Mouse (Mus musculus) midbrain, embryonic 13.5 days (tissue): ENCODE measurements around the gene Olfr209. TPM values are rescaled to one million over a fixed set of nuclear protein-coding genes. Genes with fewer than 3 reads are reported as not detected.
"Not testable (repeated sequence)": the region's sequence is repeated elsewhere in the genome, so short reads cannot be mapped to it uniquely, and the experiment has no call there.

Experiments used
- ATAC-seq: fragments of 200-750 bp; cut with Nextera tagmentation; 2 replicates; pipeline ENCODE4 v1.8.0; 2017; ENCODE audit warnings: mild to moderate bottlenecking, moderate TSS enrichment, moderate library complexity
- H3K27ac ChIP-seq: fragments of 300-500 bp; sonication (generic); 2 replicates; pipeline ENCODE4 v1.5.1; 2015; ENCODE audit warnings: inconsistent platforms, mild to moderate bottlenecking, moderate library complexity
- H3K27me3 ChIP-seq: fragments of 300-500 bp; sonication (generic); 2 replicates; pipeline ENCODE4 v1.6.1; 2015; ENCODE audit warnings: mild to moderate bottlenecking, inconsistent platforms
- H3K36me3 ChIP-seq: fragments of 300-500 bp; sonication (generic); 2 replicates; pipeline ENCODE4 v1.6.1; 2015; ENCODE audit warnings: mild to moderate bottlenecking, inconsistent platforms
- H3K4me1 ChIP-seq: fragments of 300-500 bp; sonication (generic); replicated peaks from 2 replicates; pipeline ENCODE4 v1.6.1; 2015; ENCODE audit warnings: inconsistent platforms
- H3K4me2 ChIP-seq: fragments of 300-500 bp; sonication (generic); replicated peaks from 2 replicates; pipeline ENCODE4 v1.6.1; 2015; ENCODE audit warnings: moderate library complexity, mild to moderate bottlenecking, inconsistent platforms
- H3K4me3 ChIP-seq: fragments of 300-500 bp; sonication (generic); replicated peaks from 2 replicates; pipeline ENCODE4 v1.5.1; 2015; ENCODE audit warnings: mild to moderate bottlenecking, inconsistent platforms
- H3K9ac ChIP-seq: fragments of 300-500 bp; sonication (generic); replicated peaks from 2 replicates; pipeline ENCODE4 v1.6.1; 2015; ENCODE audit warnings: mild to moderate bottlenecking, inconsistent platforms
- H3K9me3 ChIP-seq: fragments of 300-500 bp; sonication (generic); 2 replicates; pipeline ENCODE4 v1.6.1; 2016; ENCODE audit warnings: mild to moderate bottlenecking, inconsistent platforms
- WGBS: fragments of 180-500 bp; shearing (Covaris S2); methylation state at CpG from one replicate; pipeline ENCODE4 v1.1.7; 2015; 5-methylcytosine and 5-hydroxymethylcytosine counted together
- polyA plus RNA-seq: library from polyadenylated mRNA; unstranded; fragments of >200 nt; fragmentation: Nextera tagmentation; extraction: Ambion mirVana; gene quantifications from 2 replicates; pipeline ENCODE4 v1.2.1, GENCODE M21; 2015

Olfr209 gene
- polyA plus RNA-seq = not detected in 2 replicates

GRCm38 (mm10) chr16:59363893-59364292 is at the start of gene Olfr209:
Olfr209 (minus strand) TSS chr16:59363993.
- Histone ChIP-seq H3K27ac (no peak within 1 kb of the TSS), H3K9ac (no peak within 1 kb of the TSS), H3K4me3 (no peak within 1 kb of the TSS), H3K27me3 (no peaks in the 10 kb centered on the region), H3K4me1 (no peaks in the 10 kb centered on the region), H3K4me2 (no peak within 1 kb of the TSS), H3K36me3 (no peaks in the 10 kb centered on the region), H3K9me3 (no peaks in the 10 kb centered on the region)
- no peak for ATAC-seq
- 83% methylated on average over 2 of the region's 2 CpGs for WGBS

DNA sequence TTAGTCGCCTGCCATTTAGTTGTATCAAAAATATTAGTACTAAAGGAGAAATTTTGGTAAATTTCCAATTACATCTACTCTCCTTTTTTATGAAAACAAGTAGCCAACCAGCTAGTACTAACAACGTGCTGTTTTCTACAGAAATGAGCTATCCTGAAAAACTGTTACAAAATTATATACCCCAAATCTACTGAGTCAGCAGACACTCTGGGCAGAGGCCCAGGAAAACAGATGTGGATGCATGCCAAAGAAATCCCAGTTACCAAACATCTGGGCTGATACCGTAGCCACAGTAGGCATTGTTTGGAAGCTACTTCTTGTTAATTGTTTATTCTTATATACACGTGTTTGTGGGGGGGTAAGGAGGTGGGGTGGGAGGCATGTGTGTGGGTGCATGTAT is 49.7 kb upstream of the Olfr209 start:
- H3K4me3 ChIP-seq = no peak overlapping the region
- no peak overlapping the region for H3K27ac ChIP-seq
- no peak overlapping the region for H3K9ac ChIP-seq
- no peak for ATAC-seq
- H3K4me1 ChIP-seq = no peaks in the 10 kb centered on the region
- H3K4me2 ChIP-seq = no peak overlapping the region
- H3K36me3 ChIP-seq = no peaks in the 10 kb centered on the region
- WGBS = 71% methylated on average over 4 of the region's 4 CpGs
- H3K9me3 ChIP-seq = no peaks in the 10 kb centered on the region
- H3K27me3 ChIP-seq = no peaks in the 10 kb centered on the region

GRCm38 (mm10) chr16:59409800-59410199 is 46.0 kb upstream of the Olfr209 start:
- H3K4me2 ChIP-seq = no peak overlapping the region
- H3K4me3 ChIP-seq = no peak overlapping the region
- H3K9me3 ChIP-seq = no peaks in the 10 kb centered on the region
- no peaks in the 10 kb centered on the region for H3K4me1 ChIP-seq
- H3K27ac ChIP-seq = peak overlapping the region; percentile 73
- ATAC-seq = no peak
- H3K36me3 ChIP-seq = no peaks in the 10 kb centered on the region
- WGBS = 54% methylated on average over 2 of the region's 2 CpGs
- H3K27me3 ChIP-seq = no peaks in the 10 kb centered on the region
- H3K9ac ChIP-seq = no peak overlapping the region

DNA sequence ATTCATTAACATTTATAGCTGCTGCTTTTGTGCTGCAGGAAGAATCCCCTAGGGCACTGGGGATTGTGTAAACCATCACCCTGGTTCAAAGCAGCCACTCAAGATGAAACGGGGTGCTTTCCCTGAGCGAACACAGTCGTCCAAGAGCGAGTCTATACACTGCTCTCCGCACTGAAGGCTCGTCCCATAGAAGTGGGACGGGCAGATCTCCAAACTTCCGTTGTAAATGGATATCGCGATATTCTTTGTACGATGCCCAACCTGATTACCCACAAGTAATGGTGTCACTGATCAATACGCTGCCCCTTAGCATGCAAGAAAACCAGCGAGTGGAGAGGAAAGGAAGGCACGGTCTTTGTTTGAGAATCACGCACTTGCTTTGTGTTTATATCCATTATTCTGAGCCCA is 45.6 kb upstream of the Olfr209 start:
- Histone ChIP-seq H3K4me3 (0 out of 2 replicates have a peak overlapping the region, but pooled peaks have one; percentile 1), H3K27me3 (no peaks in the 10 kb centered on the region), H3K9ac (no peak overlapping the region), H3K4me2 (peak overlapping the region; percentile 7), H3K4me1 (no peaks in the 10 kb centered on the region), H3K27ac (peak overlapping the region; percentile 73), H3K36me3 (no peaks in the 10 kb centered on the region), H3K9me3 (no peaks in the 10 kb centered on the region)
- 40% methylated on average over 15 of the region's 15 CpGs for WGBS
- ATAC-seq = peak; percentile 93

GRCm38 (mm10) chr16:59407032-59407431 is 43.2 kb upstream of the Olfr209 start, which contains the start of gene Gabrr3:
Gabrr3 (plus strand) TSS chr16:59407332.
- ATAC-seq = no peak
- H3K9ac ChIP-seq = no peak within 1 kb of the TSS
- no peaks in the 10 kb centered on the region for H3K36me3 ChIP-seq
- WGBS = 44% methylated on average over 5 of the region's 5 CpGs
- no peaks in the 10 kb centered on the region for H3K4me1 ChIP-seq
- no peaks in the 10 kb centered on the region for H3K27me3 ChIP-seq
- no peak within 1 kb of the TSS for H3K4me2 ChIP-seq
- no peak within 1 kb of the TSS for H3K27ac ChIP-seq
- H3K4me3 ChIP-seq = no peak within 1 kb of the TSS
- no peaks in the 10 kb centered on the region for H3K9me3 ChIP-seq

DNA sequence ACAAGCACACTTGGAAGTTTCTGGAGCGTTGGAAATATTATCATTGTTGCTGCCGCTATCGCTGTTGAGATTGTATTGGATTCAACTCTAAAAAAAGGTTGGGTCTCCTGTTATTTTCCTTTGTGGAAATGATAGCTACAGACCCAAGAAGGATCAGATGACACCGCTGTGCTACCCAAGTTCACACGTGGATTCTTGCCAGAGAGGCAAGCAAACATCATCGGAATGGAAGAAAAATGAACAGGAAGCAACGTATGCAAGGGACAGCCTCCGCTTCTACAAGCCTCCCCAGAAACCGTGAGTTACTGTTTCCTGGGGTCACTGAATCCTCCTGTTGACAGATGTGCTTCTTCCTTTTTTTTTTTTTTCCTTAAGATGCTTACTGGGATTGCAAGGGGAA is 41.0 kb upstream of the Olfr209 start:
- 85% methylated on average over 9 of the region's 9 CpGs for WGBS
- H3K4me2 ChIP-seq = no peak overlapping the region
- no peak overlapping the region for H3K4me3 ChIP-seq
- H3K27me3 ChIP-seq = no peaks in the 10 kb centered on the region
- no peaks in the 10 kb centered on the region for H3K36me3 ChIP-seq
- no peaks in the 10 kb centered on the region for H3K4me1 ChIP-seq
- H3K9ac ChIP-seq = no peak overlapping the region
- ATAC-seq = no peak
- no peak overlapping the region for H3K27ac ChIP-seq
- no peaks in the 10 kb centered on the region for H3K9me3 ChIP-seq

DNA sequence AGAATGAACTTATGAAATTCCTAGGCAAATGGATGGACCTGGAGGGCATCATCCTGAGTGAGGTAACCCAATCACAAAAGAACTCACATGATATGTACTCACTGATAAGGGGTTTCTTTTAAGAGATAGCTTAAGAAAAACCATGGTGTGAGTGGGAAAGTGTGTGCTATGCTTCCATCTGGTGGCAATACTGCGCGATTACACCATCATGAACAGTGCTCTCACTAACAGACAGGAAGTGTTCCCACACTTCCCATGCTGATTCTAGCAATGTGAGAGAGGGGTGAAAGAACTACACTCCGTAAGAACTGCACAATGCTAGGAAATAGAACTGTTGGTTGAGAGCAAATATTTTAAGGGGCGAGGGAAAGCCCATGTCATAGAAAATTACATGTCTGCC is 39.9 kb upstream of the Olfr209 start:
- Histone ChIP-seq H3K4me3 (no peak overlapping the region), H3K27ac (no peak overlapping the region), H3K27me3 (no peaks in the 10 kb centered on the region), H3K9ac (no peak overlapping the region), H3K4me1 (no peaks in the 10 kb centered on the region), H3K4me2 (no peak overlapping the region), H3K36me3 (no peaks in the 10 kb centered on the region), H3K9me3 (no peaks in the 10 kb centered on the region)
- peak; percentile 71 for ATAC-seq
- WGBS = 19% methylated on average over 4 of the region's 4 CpGs

- no peak overlapping the region for H3K9ac ChIP-seq
- H3K36me3 ChIP-seq = no peaks in the 10 kb centered on the region
- H3K4me2 ChIP-seq = no peak overlapping the region
- WGBS = 78% methylated on average over 4 of the region's 4 CpGs
- no peaks in the 10 kb centered on the region for H3K9me3 ChIP-seq
- no peak overlapping the region for H3K4me3 ChIP-seq
- no peak overlapping the region for H3K27ac ChIP-seq
- H3K4me1 ChIP-seq = no peaks in the 10 kb centered on the region
- peak; percentile 61; the same call in 1 of the 2 replicates for ATAC-seq
- no peaks in the 10 kb centered on the region for H3K27me3 ChIP-seq
Observed at GRCm38 (mm10) chr16:59401985-59402384, 38.2 kb upstream of the Olfr209 start.

DNA sequence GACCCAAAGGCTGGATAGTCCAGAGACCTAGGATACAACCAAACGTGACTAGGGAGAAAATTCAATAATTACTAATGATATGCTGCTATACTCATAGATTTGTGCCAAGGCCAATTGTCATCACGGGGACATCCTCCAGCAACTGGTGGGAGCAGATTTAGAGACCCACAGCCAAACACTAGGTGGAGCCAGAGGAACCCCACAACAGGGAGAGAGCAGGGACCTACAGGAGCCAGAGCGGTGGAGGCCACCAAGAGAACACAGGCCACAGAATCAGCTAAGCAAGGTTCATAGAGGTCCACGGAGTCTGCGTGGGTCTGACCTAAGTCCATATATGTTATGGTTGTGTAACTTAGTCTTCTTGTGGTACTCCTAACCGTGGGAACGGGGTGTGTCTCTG is 37.3 kb upstream of the Olfr209 start:
- H3K9ac ChIP-seq = no peak overlapping the region
- 74% methylated on average over 7 of the region's 7 CpGs for WGBS
- no peak overlapping the region for H3K4me2 ChIP-seq
- no peaks in the 10 kb centered on the region for H3K4me1 ChIP-seq
- H3K27ac ChIP-seq = no peak overlapping the region
- ATAC-seq = no peak
- no peaks in the 10 kb centered on the region for H3K9me3 ChIP-seq
- H3K27me3 ChIP-seq = no peaks in the 10 kb centered on the region
- no peak overlapping the region for H3K4me3 ChIP-seq
- no peaks in the 10 kb centered on the region for H3K36me3 ChIP-seq

GRCm38 (mm10) chr16:59393300-59393699 is 29.5 kb upstream of the Olfr209 start:
- Histone ChIP-seq H3K27me3 (no peaks in the 10 kb centered on the region), H3K4me3 (no peak overlapping the region), H3K9me3 (no peaks in the 10 kb centered on the region), H3K9ac (no peak overlapping the region), H3K36me3 (no peaks in the 10 kb centered on the region), H3K4me2 (no peak overlapping the region), H3K27ac (no peak overlapping the region), H3K4me1 (no peaks in the 10 kb centered on the region)
- WGBS = 82% methylated on average over 3 of the region's 3 CpGs
- ATAC-seq = no peak

- Histone ChIP-seq H3K9me3 (no peaks in the 10 kb centered on the region), H3K9ac (no peak within 1 kb of the TSS), H3K4me2 (no peak within 1 kb of the TSS), H3K4me3 (no peak within 1 kb of the TSS), H3K27me3 (no peaks in the 10 kb centered on the region), H3K4me1 (no peaks in the 10 kb centered on the region), H3K27ac (no peak within 1 kb of the TSS), H3K36me3 (no peaks in the 10 kb centered on the region)
- no peak for ATAC-seq
- 74% methylated on average over 1 of the region's 1 CpGs for WGBS
Observed at GRCm38 (mm10) chr16:59349146-59349545, 14.6 kb downstream of the Olfr209 start, which contains the start of gene Olfr206. Olfr206 (minus strand) TSS chr16:59349246.

- H3K4me2 ChIP-seq = no peak within 1 kb of the TSS
- no peaks in the 10 kb centered on the region for H3K27me3 ChIP-seq
- H3K4me3 ChIP-seq = no peak within 1 kb of the TSS
- no peaks in the 10 kb centered on the region for H3K4me1 ChIP-seq
- no peaks in the 10 kb centered on the region for H3K36me3 ChIP-seq
- peaks cover 3% of the 10 kb centered on the region; the same call in 1 of the 2 replicates for H3K9me3 ChIP-seq
- no peak within 1 kb of the TSS for H3K27ac ChIP-seq
- H3K9ac ChIP-seq = no peak within 1 kb of the TSS
- no peak for ATAC-seq
Observed at GRCm38 (mm10) chr16:59331038-59331437, 32.8 kb downstream of the Olfr209 start, which contains the start of gene Olfr205. Olfr205 (minus strand) TSS chr16:59331138.

GRCm38 (mm10) chr16:59323262-59323661 is 40.5 kb downstream of the Olfr209 start:
- not testable (repeated sequence) for H3K27me3 ChIP-seq, H3K27ac ChIP-seq
- WGBS = 69% methylated on average over 1 of the region's 1 CpGs

More at GRCm38 (mm10) chr16:59323262-59323661, 40.5 kb downstream of the Olfr209 start:
- H3K9me3 ChIP-seq, H3K36me3 ChIP-seq, H3K4me2 ChIP-seq, ATAC-seq, H3K9ac ChIP-seq, H3K4me3 ChIP-seq, H3K4me1 ChIP-seq: not testable (repeated sequence)
